Mouse (Mus musculus) C2C12 (cell line): ENCODE data around the gene Rbm33.

Experiments used
- CEBPB ChIP-seq: IDR thresholded peaks from one replicate; pipeline ENCODE4 v1.6.1; 2011; ENCODE audit warnings: low read depth, mild to moderate bottlenecking, control low read depth, moderate library complexity
- CTCF ChIP-seq: IDR thresholded peaks from one replicate; pipeline ENCODE4 v1.5.1; 2011; ENCODE audit not compliant: control insufficient read depth, insufficient read depth, insufficient read length
- FOSL1 ChIP-seq: IDR thresholded peaks from one replicate; pipeline ENCODE4 v1.8.0; 2011; ENCODE audit warnings: mild to moderate bottlenecking, low read length; ENCODE audit not compliant: poor library complexity, insufficient read depth, severe bottlenecking
- MAX ChIP-seq: IDR thresholded peaks from one replicate; pipeline ENCODE4 v1.6.1; 2011; ENCODE audit warnings: mild to moderate bottlenecking, control low read depth
- MYOD1 ChIP-seq: IDR thresholded peaks from one replicate; pipeline ENCODE4 v1.6.1; 2011; ENCODE audit warnings: low read depth; ENCODE audit not compliant: control insufficient read depth, insufficient read length
- MYOG ChIP-seq: IDR thresholded peaks from one replicate; pipeline ENCODE4 v1.6.1; 2011; ENCODE audit not compliant: control insufficient read depth, insufficient read length; ENCODE audit errors: extremely low read depth
- USF1 ChIP-seq: IDR thresholded peaks from one replicate; pipeline ENCODE4 v1.6.1; 2011; ENCODE audit warnings: low read depth, mild to moderate bottlenecking, control low read depth, moderate library complexity

GRCm38 (mm10) chr5:28453523-28453922 lies 136.6 kb downstream of the Rbm33 start:
- TF ChIP-seq CTCF (no peak), MAX (no peak), MYOD1 (no peak), MYOG (no peak), CEBPB (no peak), USF1 (no peak), FOSL1 (no peak)
